Mouse (Mus musculus) midbrain, embryonic 16.5 days (tissue): ENCODE results near the gene Vps26c. TPM values are rescaled to one million over a fixed set of nuclear protein-coding genes. Genes with fewer than 3 reads are reported as not detected.

ENCODE experiments used
- ATAC-seq: fragments of 200-750 bp; cut with Nextera tagmentation; 2 replicates; pipeline ENCODE4 v1.8.0; 2017; ENCODE audit warnings: moderate TSS enrichment
- H3K27ac ChIP-seq: fragments of 300-500 bp; sonication (generic); 2 replicates; pipeline ENCODE4 v1.5.1; 2014; ENCODE audit warnings: mild to moderate bottlenecking, low read length, mixed read lengths
- H3K27me3 ChIP-seq: fragments of 300-500 bp; sonication (generic); 2 replicates; pipeline ENCODE4 v1.6.1; 2014; ENCODE audit warnings: low read depth, low read length, mixed read lengths; ENCODE audit not compliant: control insufficient read depth, insufficient read depth
- H3K36me3 ChIP-seq: fragments of 300-500 bp; sonication (generic); 2 replicates; pipeline ENCODE4 v1.6.1; 2014; ENCODE audit warnings: mild to moderate bottlenecking, low read length, moderate library complexity, mixed read lengths; ENCODE audit not compliant: control insufficient read depth, insufficient read depth
- H3K4me1 ChIP-seq: fragments of 300-500 bp; sonication (generic); 2 replicates; pipeline ENCODE4 v1.6.1; 2014; ENCODE audit warnings: mild to moderate bottlenecking, low read length, mixed read lengths; ENCODE audit not compliant: control insufficient read depth, insufficient read depth
- H3K4me2 ChIP-seq: fragments of 300-500 bp; sonication (generic); 2 replicates; pipeline ENCODE4 v1.6.1; 2014; ENCODE audit warnings: mild to moderate bottlenecking, low read length, mixed read lengths
- H3K4me3 ChIP-seq: fragments of 300-500 bp; sonication (generic); 2 replicates; pipeline ENCODE4 v1.5.1; 2014; ENCODE audit warnings: low read depth, mild to moderate bottlenecking, low read length, moderate library complexity, mixed read lengths
- H3K9ac ChIP-seq: fragments of 300-500 bp; sonication (generic); 2 replicates; pipeline ENCODE4 v1.6.1; 2014; ENCODE audit warnings: low read depth, low read length, mixed read lengths
- H3K9me3 ChIP-seq: fragments of 300-500 bp; sonication (generic); replicated peaks from 2 replicates; pipeline ENCODE4 v1.6.1; 2014; ENCODE audit warnings: mild to moderate bottlenecking, low read length, mixed read lengths; ENCODE audit not compliant: control insufficient read depth, poor library complexity, severe bottlenecking
- WGBS: fragments of 180-500 bp; shearing (Covaris S2); extraction: QIAGEN DNeasy Blood & Tissue Kit; methylation state at CpG from one replicate; pipeline ENCODE4 v1.1.7; 2014; 5-methylcytosine and 5-hydroxymethylcytosine counted together
- polyA plus RNA-seq: library from polyadenylated mRNA; unstranded; fragments of >200 nt; fragmentation: Nextera tagmentation; extraction: Ambion mirVana; gene quantifications from 2 replicates; pipeline ENCODE4 v1.2.1, GENCODE M21; 2015

Vps26c gene
- polyA plus RNA-seq, 1 experiment from 2014 or later: 83.5 TPM

GRCm38 (mm10) chr16:94569229-94570176 lies 42.9 kb upstream of the Vps26c start, which contains the start of gene Dyrk1a:
Gene Dyrk1a (plus strand): TSS chr16:94570010.
- H3K27ac ChIP-seq: peak within 1 kb of the TSS; percentile 100
- WGBS: 0% methylated on average over 56 of the region's 133 CpGs
- H3K9me3 ChIP-seq: no peaks in the 10 kb centered on the region

GRCm38 (mm10) chr16:94568335-94569228 lies 42.0 kb upstream of the Vps26c start:
- H3K4me1 ChIP-seq: peaks cover 20% of the 10 kb centered on the region
- H3K9me3 ChIP-seq: no peaks in the 10 kb centered on the region
- H3K4me3 ChIP-seq: peak overlapping the region; percentile 99
- H3K9ac ChIP-seq: peak overlapping the region; percentile 74
- peak overlapping the region; percentile 57 for H3K4me2 ChIP-seq
- WGBS: 2% methylated on average over 41 of the region's 53 CpGs
- peak; percentile 81 for ATAC-seq
- H3K27ac ChIP-seq: peak overlapping the region; percentile 100
- no peaks in the 10 kb centered on the region for H3K36me3 ChIP-seq
- no peaks in the 10 kb centered on the region for H3K27me3 ChIP-seq

More at GRCm38 (mm10) chr16:94569229-94570176, 42.9 kb upstream of the Vps26c start, which contains the start of gene Dyrk1a:
- Histone ChIP-seq H3K36me3 (no peaks in the 10 kb centered on the region), H3K9ac (peak within 1 kb of the TSS; percentile 98), H3K4me3 (peak within 1 kb of the TSS; percentile 99), H3K4me2 (peak within 1 kb of the TSS; percentile 93), H3K27me3 (no peaks in the 10 kb centered on the region), H3K4me1 (peaks cover 26% of the 10 kb centered on the region)
- ATAC-seq: peak; percentile 92

- no peak overlapping the region for H3K4me3 ChIP-seq
- H3K4me2 ChIP-seq: no peak overlapping the region
- WGBS: 54% methylated on average over 5 of the region's 5 CpGs
- H3K27me3 ChIP-seq: no peaks in the 10 kb centered on the region
- H3K36me3 ChIP-seq: no peaks in the 10 kb centered on the region
- peaks cover 14% of the 10 kb centered on the region for H3K4me1 ChIP-seq
- no peak for ATAC-seq
- H3K27ac ChIP-seq: no peak overlapping the region
- no peaks in the 10 kb centered on the region for H3K9me3 ChIP-seq
- H3K9ac ChIP-seq: no peak overlapping the region
These were observed 41.1 kb upstream of the Vps26c start for GRCm38 (mm10) chr16:94567751-94568150.

GRCm38 (mm10) chr16:94566834-94567585 lies 40.4 kb upstream of the Vps26c start:
- H3K4me2 ChIP-seq: no peak overlapping the region
- H3K9ac ChIP-seq: no peak overlapping the region
- no peaks in the 10 kb centered on the region for H3K36me3 ChIP-seq
- H3K4me3 ChIP-seq: no peak overlapping the region
- no peaks in the 10 kb centered on the region for H3K9me3 ChIP-seq
- no peak for ATAC-seq
- H3K27ac ChIP-seq: no peak overlapping the region
- H3K4me1 ChIP-seq: peaks cover 7% of the 10 kb centered on the region
- no peaks in the 10 kb centered on the region for H3K27me3 ChIP-seq
- WGBS: 84% methylated on average over 11 of the region's 11 CpGs

GRCm38 (mm10) chr16:94566124-94566523 lies 39.5 kb upstream of the Vps26c start:
- H3K4me1 ChIP-seq: peaks cover under 1% of the 10 kb centered on the region
- H3K9me3 ChIP-seq: no peaks in the 10 kb centered on the region
- H3K27me3 ChIP-seq: no peaks in the 10 kb centered on the region
- WGBS: 77% methylated on average over 8 of the region's 8 CpGs
- no peak overlapping the region for H3K4me3 ChIP-seq
- no peak overlapping the region for H3K4me2 ChIP-seq
- H3K36me3 ChIP-seq: no peaks in the 10 kb centered on the region
- H3K9ac ChIP-seq: no peak overlapping the region
- no peak overlapping the region for H3K27ac ChIP-seq
- no peak for ATAC-seq

- no peak for ATAC-seq
- Histone ChIP-seq H3K9ac (no peak overlapping the region), H3K4me2 (no peak overlapping the region), H3K27me3 (no peaks in the 10 kb centered on the region), H3K36me3 (no peaks in the 10 kb centered on the region), H3K9me3 (no peaks in the 10 kb centered on the region), H3K4me1 (no peaks in the 10 kb centered on the region), H3K27ac (no peak overlapping the region), H3K4me3 (no peak overlapping the region)
- 84% methylated on average over 5 of the region's 5 CpGs for WGBS
These were observed 34.0 kb upstream of the Vps26c start for GRCm38 (mm10) chr16:94560618-94561017.

- H3K4me1 ChIP-seq: no peaks in the 10 kb centered on the region
- no peaks in the 10 kb centered on the region for H3K27me3 ChIP-seq
- H3K4me2 ChIP-seq: no peak overlapping the region
- 65% methylated on average over 7 of the region's 7 CpGs for WGBS
- no peak overlapping the region for H3K4me3 ChIP-seq
- no peak overlapping the region for H3K9ac ChIP-seq
- H3K36me3 ChIP-seq: no peaks in the 10 kb centered on the region
- no peak for ATAC-seq
- H3K9me3 ChIP-seq: no peaks in the 10 kb centered on the region
- H3K27ac ChIP-seq: no peak overlapping the region
These were observed 33.2 kb upstream of the Vps26c start for GRCm38 (mm10) chr16:94559782-94560181.

DNA sequence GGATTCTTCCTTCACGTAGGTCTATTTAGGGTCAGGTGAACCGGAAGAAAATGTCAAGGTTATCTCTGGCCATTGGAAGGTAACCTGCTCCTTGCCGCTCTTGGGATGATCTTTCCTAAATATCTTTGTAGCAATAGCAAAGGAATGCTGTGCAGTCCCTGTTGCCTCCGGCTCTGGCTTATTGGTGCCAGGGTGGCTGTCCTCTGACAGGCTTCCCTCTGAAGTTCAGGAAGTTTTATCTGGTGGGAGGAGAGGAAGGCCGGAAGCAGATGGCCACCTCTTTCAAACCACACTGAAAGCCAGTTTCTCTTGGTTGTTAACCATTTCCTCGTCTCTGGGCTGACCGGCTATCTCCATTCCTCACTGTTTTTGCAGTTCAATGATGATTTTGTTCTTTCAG lies 32.7 kb upstream of the Vps26c start:
- Histone ChIP-seq H3K9ac (no peak overlapping the region), H3K4me3 (no peak overlapping the region), H3K36me3 (no peaks in the 10 kb centered on the region), H3K4me2 (no peak overlapping the region), H3K9me3 (no peaks in the 10 kb centered on the region), H3K4me1 (no peaks in the 10 kb centered on the region), H3K27me3 (no peaks in the 10 kb centered on the region), H3K27ac (no peak overlapping the region)
- WGBS: 75% methylated on average over 7 of the region's 7 CpGs
- no peak for ATAC-seq
